Mouse (Mus musculus): ENCODE data around the gene Slc5a2. TPM values are rescaled to one million over a fixed set of nuclear protein-coding genes. Genes with fewer than 3 reads are reported as not detected.

Slc5a2 gene
- total and polyA plus RNA-seq, 2 experiments from 2014 or later: 0.38 TPM; not detected in 1

DNA sequence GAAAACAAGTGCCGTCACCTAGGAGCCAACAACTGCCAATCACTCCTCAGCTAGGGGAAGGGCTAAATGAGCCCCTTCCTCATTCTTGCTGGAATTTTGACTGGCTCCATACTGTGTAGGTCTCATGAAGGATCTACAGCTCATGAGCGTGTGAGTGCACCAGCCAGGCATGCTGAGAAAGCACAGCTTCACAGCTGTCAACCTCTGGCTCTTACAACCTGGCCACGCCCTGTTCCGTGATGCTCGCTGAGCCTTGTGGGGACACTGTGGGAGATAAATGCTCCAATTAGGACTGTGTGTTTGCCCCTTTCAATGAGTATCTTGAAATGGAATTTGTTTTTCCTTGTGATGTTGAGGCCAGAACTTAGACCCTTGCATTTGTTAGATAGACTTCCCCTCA lies 15.5 kb upstream of the Slc5a2 start:
- Histone ChIP-seq H3K4me2 (ENCODE audit: low read depth, low read length) (no peak overlapping the region), H3K27ac (no peak overlapping the region), H3K36me3 (ENCODE audit: insufficient read depth, low read length) (peaks cover 3% of the 10 kb centered on the region; the same call in 1 of the 2 replicates), H3K4me3 (ENCODE audit: low read length) (no peak overlapping the region), H3K9ac (replicated peaks; ENCODE audit: low read length) (no peak overlapping the region), H3K9me3 (ENCODE audit: low read length) (no peaks in the 10 kb centered on the region), H3K4me1 (ENCODE audit: insufficient read depth, low read length) (peaks cover 10% of the 10 kb centered on the region; the same call in 1 of the 2 replicates), H3K27me3 (ENCODE audit: insufficient read depth, low read length) (no peaks in the 10 kb centered on the region)
- ATAC-seq (no peak), DNase-seq (ENCODE audit: low spot score) (no peak)
- TF ChIP-seq CTCF (IDR thresholded peaks at IDR 0.05; ENCODE audit: low read depth): no peak
- 76% methylated on average over 5 of the region's 5 CpGs for WGBS

DNA sequence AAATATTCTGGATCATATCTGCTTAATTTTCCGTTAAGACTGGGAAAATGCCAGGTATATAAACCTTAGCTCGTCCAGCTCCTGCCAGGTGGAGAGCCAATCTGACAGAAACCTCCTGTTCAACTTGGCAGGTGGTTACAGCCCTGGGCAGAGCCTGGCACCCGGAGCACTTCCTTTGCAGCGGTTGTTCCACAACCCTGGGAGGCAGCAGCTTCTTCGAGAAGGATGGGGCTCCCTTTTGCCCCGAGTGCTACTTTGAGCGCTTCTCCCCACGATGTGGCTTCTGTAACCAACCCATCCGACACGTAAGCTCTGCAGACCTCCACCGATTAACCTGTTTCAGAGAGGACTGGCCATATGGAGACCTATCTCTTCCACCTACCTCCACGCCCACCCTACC lies 13.5 kb upstream of the Slc5a2 start:
- ATAC-seq (no peak), DNase-seq (ENCODE audit: low spot score) (no peak)
- Histone ChIP-seq H3K36me3 (ENCODE audit: insufficient read depth, low read length) (no peaks in the 10 kb centered on the region), H3K27me3 (ENCODE audit: insufficient read depth, low read length) (no peaks in the 10 kb centered on the region), H3K27ac (no peak overlapping the region), H3K9me3 (ENCODE audit: low read length) (no peaks in the 10 kb centered on the region), H3K4me2 (ENCODE audit: low read depth, low read length) (peak overlapping the region; percentile 56), H3K4me3 (ENCODE audit: low read length) (no peak overlapping the region), H3K4me1 (ENCODE audit: insufficient read depth, low read length) (peaks cover 6% of the 10 kb centered on the region; the same call in 1 of the 2 replicates), H3K9ac (replicated peaks; ENCODE audit: low read length) (no peak overlapping the region)
- whole genome bisulfite sequencing: 48% methylated on average over 12 of the region's 12 CpGs
- no peak for TF ChIP-seq CTCF (IDR thresholded peaks at IDR 0.05; ENCODE audit: low read depth)

DNA sequence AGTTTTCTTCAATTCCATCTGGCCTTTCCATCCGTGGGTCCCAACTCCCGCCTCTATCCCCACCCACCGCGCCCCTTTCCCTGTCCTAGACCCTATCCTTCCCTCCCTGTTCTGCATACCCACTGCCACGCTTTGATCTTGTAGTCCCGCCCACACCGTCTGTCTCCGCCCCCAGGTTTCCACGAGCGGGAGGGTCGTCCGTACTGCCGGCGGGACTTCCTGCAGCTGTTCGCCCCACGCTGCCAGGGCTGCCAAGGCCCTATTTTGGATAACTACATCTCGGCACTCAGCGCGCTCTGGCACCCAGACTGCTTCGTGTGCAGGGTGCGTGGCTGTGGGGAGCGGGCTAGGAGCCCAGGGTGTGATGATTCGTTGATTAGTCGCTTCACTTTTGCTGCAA lies 12.8 kb upstream of the Slc5a2 start:
- H3K4me2 ChIP-seq (ENCODE audit: low read depth, low read length): peak overlapping the region; percentile 56
- ATAC-seq (0 out of 2 replicates have a peak, but pooled peaks have one; percentile 27), DNase-seq (ENCODE audit: low spot score) (peak; percentile 37)
- H3K9me3 ChIP-seq (ENCODE audit: low read length): no peaks in the 10 kb centered on the region
- H3K9ac ChIP-seq (replicated peaks; ENCODE audit: low read length): peak overlapping the region; percentile 30; the same call in 1 of the 2 replicates
- H3K4me1 ChIP-seq (ENCODE audit: insufficient read depth, low read length): peaks cover 6% of the 10 kb centered on the region; the same call in 1 of the 2 replicates
- H3K27ac ChIP-seq: no peak overlapping the region
- H3K4me3 ChIP-seq (ENCODE audit: low read length): peak overlapping the region; percentile 30
- H3K36me3 ChIP-seq (ENCODE audit: insufficient read depth, low read length): no peaks in the 10 kb centered on the region
- H3K27me3 ChIP-seq (ENCODE audit: insufficient read depth, low read length): no peaks in the 10 kb centered on the region
- no peak for TF ChIP-seq CTCF (IDR thresholded peaks at IDR 0.05; ENCODE audit: low read depth)
- WGBS: 10% methylated on average over 24 of the region's 24 CpGs

DNA sequence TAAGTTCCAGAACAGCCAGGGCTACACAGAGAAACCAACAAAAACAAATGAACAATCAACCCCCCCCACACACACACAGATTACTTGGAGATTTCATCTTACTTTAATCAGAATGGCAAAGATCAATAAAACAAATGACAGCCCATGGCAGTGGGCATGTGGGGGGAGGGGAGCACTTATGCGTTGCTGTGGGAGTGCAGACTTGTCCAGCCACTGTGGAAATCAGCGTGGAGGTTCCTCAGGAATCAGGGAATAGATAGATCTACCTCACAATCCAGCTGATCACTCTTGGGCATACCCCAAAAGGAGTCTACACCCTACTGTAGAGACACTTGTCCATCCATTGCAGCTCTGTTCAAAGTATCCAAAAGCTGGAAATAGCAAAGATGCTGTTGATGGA lies 10.5 kb upstream of the Slc5a2 start:
- WGBS: 65% methylated on average over 2 of the region's 2 CpGs
- Histone ChIP-seq H3K4me1 (ENCODE audit: insufficient read depth, low read length) (peaks cover 6% of the 10 kb centered on the region; the same call in 1 of the 2 replicates), H3K4me2 (ENCODE audit: low read depth, low read length) (no peak overlapping the region), H3K27ac (no peak overlapping the region), H3K9ac (replicated peaks; ENCODE audit: low read length) (no peak overlapping the region), H3K9me3 (ENCODE audit: low read length) (no peaks in the 10 kb centered on the region), H3K4me3 (ENCODE audit: low read length) (no peak overlapping the region), H3K27me3 (ENCODE audit: insufficient read depth, low read length) (no peaks in the 10 kb centered on the region), H3K36me3 (ENCODE audit: insufficient read depth, low read length) (no peaks in the 10 kb centered on the region)
- ATAC-seq (no peak), DNase-seq (ENCODE audit: low spot score) (no peak)
- no peak for TF ChIP-seq CTCF (IDR thresholded peaks at IDR 0.05; ENCODE audit: low read depth)

DNA sequence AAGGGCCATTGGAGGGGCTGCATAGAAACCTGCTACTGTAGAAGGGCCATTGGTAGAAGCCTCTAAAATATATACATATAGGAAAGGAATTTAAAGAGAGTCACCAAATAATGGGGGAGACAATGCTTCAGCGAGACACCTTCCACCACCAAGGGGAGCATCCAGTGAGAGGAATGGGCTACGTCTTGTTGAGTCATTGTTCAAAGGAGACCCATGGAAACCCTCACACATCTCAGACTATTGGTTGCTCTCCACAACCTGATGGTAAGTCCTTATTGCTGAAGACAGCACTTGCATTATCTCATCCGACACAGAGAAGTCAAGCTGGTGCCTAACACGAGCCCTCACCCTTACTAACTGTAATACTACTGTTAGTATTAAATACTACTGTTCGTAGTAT lies 9.7 kb upstream of the Slc5a2 start:
- H3K4me2 ChIP-seq (ENCODE audit: low read depth, low read length): no peak overlapping the region
- no peak for DNase-seq (ENCODE audit: low spot score)
- no peaks in the 10 kb centered on the region for H3K27me3 ChIP-seq (ENCODE audit: insufficient read depth, low read length)
- TF ChIP-seq CTCF (IDR thresholded peaks at IDR 0.05; ENCODE audit: low read depth): no peak
- no peaks in the 10 kb centered on the region for H3K36me3 ChIP-seq (ENCODE audit: insufficient read depth, low read length)
- no peak for ATAC-seq
- H3K27ac ChIP-seq: no peak overlapping the region
- H3K4me1 ChIP-seq (ENCODE audit: insufficient read depth, low read length): peaks cover 6% of the 10 kb centered on the region; the same call in 1 of the 2 replicates
- H3K9me3 ChIP-seq (ENCODE audit: low read length): no peaks in the 10 kb centered on the region
- WGBS: 90% methylated on average over 5 of the region's 5 CpGs
- H3K4me3 ChIP-seq (ENCODE audit: low read length): no peak overlapping the region
- H3K9ac ChIP-seq (replicated peaks; ENCODE audit: low read length): no peak overlapping the region

DNA sequence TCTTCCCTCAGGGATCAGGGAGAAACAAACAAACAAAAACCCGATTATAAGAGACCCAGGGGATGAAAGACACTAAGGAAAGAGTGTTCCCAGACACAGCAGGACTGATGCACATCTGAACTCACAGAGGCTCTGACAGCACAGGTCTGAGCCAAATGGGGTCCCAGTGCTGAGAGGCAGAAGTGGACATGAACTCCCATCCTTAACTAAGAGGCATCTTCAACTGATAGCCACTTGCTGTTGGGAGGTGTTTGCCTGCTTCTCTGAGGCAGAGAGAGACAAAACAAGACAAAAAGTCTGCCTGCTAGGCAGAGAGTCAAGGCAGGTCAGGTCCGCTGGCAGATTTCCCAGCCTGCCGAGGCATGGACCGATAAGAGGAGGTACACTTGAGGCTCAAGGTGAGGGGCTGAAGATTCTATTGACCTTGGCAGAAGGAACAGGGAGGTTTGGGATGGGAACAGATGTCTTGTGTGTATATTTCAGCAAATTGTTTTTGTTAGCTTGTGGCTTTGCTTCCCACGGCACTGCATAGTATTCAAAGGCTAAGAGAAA lies 8.6 kb upstream of the Slc5a2 start:
- no peak overlapping the region for H3K9ac ChIP-seq (replicated peaks; ENCODE audit: low read length)
- 38% methylated on average over 5 of the region's 5 CpGs for WGBS
- no peaks in the 10 kb centered on the region for H3K9me3 ChIP-seq (ENCODE audit: low read length)
- DNase-seq (ENCODE audit: low spot score): no peak
- H3K27ac ChIP-seq: no peak overlapping the region
- no peak for TF ChIP-seq CTCF (IDR thresholded peaks at IDR 0.05; ENCODE audit: low read depth)
- no peak for ATAC-seq
- H3K36me3 ChIP-seq (ENCODE audit: insufficient read depth, low read length): no peaks in the 10 kb centered on the region
- H3K4me1 ChIP-seq (ENCODE audit: insufficient read depth, low read length): peaks cover 5% of the 10 kb centered on the region; the same call in 1 of the 2 replicates
- H3K4me3 ChIP-seq (ENCODE audit: low read length): no peak overlapping the region
- H3K27me3 ChIP-seq (ENCODE audit: insufficient read depth, low read length): no peaks in the 10 kb centered on the region
- no peak overlapping the region for H3K4me2 ChIP-seq (ENCODE audit: low read depth, low read length)

DNA sequence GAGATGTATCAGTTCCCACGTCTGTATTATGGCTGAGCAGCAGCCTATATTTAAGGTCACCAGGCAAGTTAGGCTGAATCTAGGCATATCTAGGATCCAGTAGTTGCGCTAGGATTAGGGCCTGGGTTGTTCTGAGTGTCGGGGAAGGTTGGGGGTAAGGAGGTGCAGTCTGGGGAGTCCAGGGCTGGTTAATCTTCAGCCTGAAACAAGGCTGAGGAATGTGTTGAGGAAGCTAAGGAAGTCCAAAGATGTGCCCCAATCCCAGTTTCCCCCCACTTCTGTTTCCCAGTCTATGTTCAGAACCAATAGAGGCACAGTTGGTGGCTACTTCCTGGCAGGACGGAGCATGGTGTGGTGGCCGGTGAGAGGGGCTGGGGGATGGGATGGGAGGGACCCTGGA lies 599 bp downstream of the Slc5a2 start:
- H3K9ac ChIP-seq (replicated peaks; ENCODE audit: low read length): no peak overlapping the region
- H3K9me3 ChIP-seq (ENCODE audit: low read length): no peaks in the 10 kb centered on the region
- ATAC-seq (no peak), DNase-seq (ENCODE audit: low spot score) (no peak)
- H3K27ac ChIP-seq: no peak overlapping the region
- no peaks in the 10 kb centered on the region for H3K4me1 ChIP-seq (ENCODE audit: insufficient read depth, low read length)
- TF ChIP-seq CTCF (IDR thresholded peaks at IDR 0.05; ENCODE audit: low read depth): no peak
- no peak overlapping the region for H3K4me2 ChIP-seq (ENCODE audit: low read depth, low read length)
- H3K4me3 ChIP-seq (ENCODE audit: low read length): no peak overlapping the region
- no peaks in the 10 kb centered on the region for H3K27me3 ChIP-seq (ENCODE audit: insufficient read depth, low read length)
- WGBS: 77% methylated on average over 5 of the region's 5 CpGs
- no peaks in the 10 kb centered on the region for H3K36me3 ChIP-seq (ENCODE audit: insufficient read depth, low read length)

Data from hindbrain, postnatal 0 days (tissue).